Mouse (Mus musculus) neural tube, embryonic 15.5 days (tissue): ENCODE data around the gene Npas1. TPM values are rescaled to one million over a fixed set of nuclear protein-coding genes. Genes with fewer than 3 reads are reported as not detected.

Experiments used
- ATAC-seq: fragments of 200-750 bp; cut with Nextera tagmentation; 2 replicates; pipeline ENCODE4 v1.8.0; 2017; ENCODE audit warnings: mild to moderate bottlenecking, moderate TSS enrichment, moderate library complexity; ENCODE audit not compliant: low FRiP score
- H3K27ac ChIP-seq: fragments of 300-500 bp; sonication (generic); replicated peaks from 2 replicates; pipeline ENCODE4 v1.5.1; 2015; ENCODE audit warnings: mild to moderate bottlenecking, inconsistent platforms
- H3K27me3 ChIP-seq: fragments of 300-500 bp; sonication (generic); replicated peaks from 2 replicates; pipeline ENCODE4 v1.6.1; 2015; ENCODE audit warnings: inconsistent platforms
- H3K36me3 ChIP-seq: fragments of 300-500 bp; sonication (generic); 2 replicates; pipeline ENCODE4 v1.6.1; 2015; ENCODE audit warnings: inconsistent platforms
- H3K4me1 ChIP-seq: fragments of 300-500 bp; sonication (generic); 2 replicates; pipeline ENCODE4 v1.6.1; 2015; ENCODE audit warnings: inconsistent platforms
- H3K4me2 ChIP-seq: fragments of 300-500 bp; sonication (generic); 2 replicates; pipeline ENCODE4 v1.6.1; 2015; ENCODE audit warnings: inconsistent platforms, mild to moderate bottlenecking, moderate library complexity
- H3K4me3 ChIP-seq: fragments of 300-500 bp; sonication (generic); replicated peaks from 2 replicates; pipeline ENCODE4 v1.5.1; 2015; ENCODE audit warnings: mild to moderate bottlenecking, inconsistent platforms
- H3K9ac ChIP-seq: fragments of 300-500 bp; sonication (generic); replicated peaks from 2 replicates; pipeline ENCODE4 v1.6.1; 2015; ENCODE audit warnings: mild to moderate bottlenecking, inconsistent platforms
- H3K9me3 ChIP-seq: fragments of 300-500 bp; sonication (generic); replicated peaks from 2 replicates; pipeline ENCODE4 v1.6.1; 2016; ENCODE audit warnings: inconsistent platforms
- WGBS: fragments of 180-500 bp; shearing (Covaris S2); methylation state at CpG from one replicate; pipeline ENCODE4 v1.1.7; 2015; ENCODE audit warnings: mixed read lengths; 5-methylcytosine and 5-hydroxymethylcytosine counted together
- polyA plus RNA-seq: library from polyadenylated mRNA; unstranded; fragments of >200 nt; fragmentation: Nextera tagmentation; extraction: Ambion mirVana; gene quantifications from 2 replicates; pipeline ENCODE4 v1.2.1, GENCODE M21; 2015

Npas1 gene
- polyA plus RNA-seq, 1 experiment from 2014 or later: 3.8 TPM

GRCm38 (mm10) chr7:16415426-16415825, 62.1 kb downstream of the Npas1 start:
- 93% methylated on average over 3 of the region's 3 CpGs for WGBS
- H3K36me3 ChIP-seq: peaks cover 40% of the 10 kb centered on the region
- no peak overlapping the region for H3K9ac ChIP-seq
- H3K27me3 ChIP-seq: no peaks in the 10 kb centered on the region
- H3K4me2 ChIP-seq: no peak overlapping the region
- H3K27ac ChIP-seq: no peak overlapping the region
- no peak for ATAC-seq
- no peak overlapping the region for H3K4me3 ChIP-seq
- no peaks in the 10 kb centered on the region for H3K9me3 ChIP-seq
- H3K4me1 ChIP-seq: peaks cover 24% of the 10 kb centered on the region

GRCm38 (mm10) chr7:16412930-16413329, 64.6 kb downstream of the Npas1 start:
- peaks cover 15% of the 10 kb centered on the region for H3K36me3 ChIP-seq
- H3K9ac ChIP-seq: no peak overlapping the region
- H3K27ac ChIP-seq: no peak overlapping the region
- WGBS: 58% methylated on average over 2 of the region's 2 CpGs
- no peak overlapping the region for H3K4me3 ChIP-seq
- H3K9me3 ChIP-seq: no peaks in the 10 kb centered on the region
- H3K4me1 ChIP-seq: peaks cover 24% of the 10 kb centered on the region
- H3K4me2 ChIP-seq: no peak overlapping the region
- no peak for ATAC-seq
- H3K27me3 ChIP-seq: no peaks in the 10 kb centered on the region

- H3K4me1 ChIP-seq: peaks cover 24% of the 10 kb centered on the region
- H3K36me3 ChIP-seq: peaks cover 10% of the 10 kb centered on the region
- no peak overlapping the region for H3K9ac ChIP-seq
- no peak overlapping the region for H3K27ac ChIP-seq
- ATAC-seq: no peak
- no peak overlapping the region for H3K4me3 ChIP-seq
- no peaks in the 10 kb centered on the region for H3K27me3 ChIP-seq
- 88% methylated on average over 8 of the region's 8 CpGs for WGBS
- H3K4me2 ChIP-seq: no peak overlapping the region
- H3K9me3 ChIP-seq: no peaks in the 10 kb centered on the region
These were observed 65.2 kb downstream of the Npas1 start for GRCm38 (mm10) chr7:16412220-16412896.

GRCm38 (mm10) chr7:16411100-16411499, 66.4 kb downstream of the Npas1 start:
- 93% methylated on average over 5 of the region's 5 CpGs for WGBS
- Histone ChIP-seq H3K9ac (no peak overlapping the region), H3K27ac (no peak overlapping the region), H3K27me3 (no peaks in the 10 kb centered on the region), H3K4me2 (no peak overlapping the region), H3K36me3 (no peaks in the 10 kb centered on the region), H3K4me1 (peaks cover 24% of the 10 kb centered on the region), H3K4me3 (no peak overlapping the region), H3K9me3 (no peaks in the 10 kb centered on the region)
- no peak for ATAC-seq

- Histone ChIP-seq H3K27ac (no peak overlapping the region), H3K27me3 (no peaks in the 10 kb centered on the region), H3K36me3 (no peaks in the 10 kb centered on the region), H3K9ac (no peak overlapping the region), H3K4me3 (no peak overlapping the region), H3K4me1 (peaks cover 35% of the 10 kb centered on the region), H3K9me3 (no peaks in the 10 kb centered on the region), H3K4me2 (no peak overlapping the region)
- 85% methylated on average over 3 of the region's 3 CpGs for WGBS
- ATAC-seq: no peak
These were observed 70.5 kb downstream of the Npas1 start for GRCm38 (mm10) chr7:16406978-16407377.

Other genes with a start within 250 kb of the Npas1 start
- 0.10 and 0.22 TPM in 2 replicates for gene C5ar2, start 233.6 kb downstream of the Npas1 start, polyA plus RNA-seq
- gene C5ar1, start 218.2 kb downstream of the Npas1 start, polyA plus RNA-seq: 1.7 and 2.7 TPM in 2 replicates
- 56.4 and 66.4 TPM in 2 replicates for gene Inafm1, start 204.1 kb downstream of the Npas1 start, polyA plus RNA-seq
- 23.3 and 24.5 TPM in 2 replicates for gene Ccdc9, start 190.9 kb downstream of the Npas1 start, polyA plus RNA-seq
- gene Bbc3, start 169.3 kb downstream of the Npas1 start, polyA plus RNA-seq: 25.4 and 27.5 TPM in 2 replicates
- gene Sae1, start 89.9 kb downstream of the Npas1 start, polyA plus RNA-seq: 239 and 275 TPM in 2 replicates
- 14.5 and 17.3 TPM in 2 replicates for gene Zc3h4, start 76.8 kb downstream of the Npas1 start, polyA plus RNA-seq
- 66.4 and 72.3 TPM in 2 replicates for gene Tmem160, start 24.9 kb downstream of the Npas1 start, polyA plus RNA-seq
- gene Arhgap35, start 137.3 kb upstream of the Npas1 start, polyA plus RNA-seq: 26.0 and 27.4 TPM in 2 replicates
- 0.13 TPM in 1 of 2 replicates, not detected in the other for gene Ceacam15, start 198.0 kb upstream of the Npas1 start, polyA plus RNA-seq
- gene Ceacam9, start 244.2 kb upstream of the Npas1 start, polyA plus RNA-seq: 0.17 and 0.50 TPM in 2 replicates